Mouse (Mus musculus) ES-E14 (cell line): Measurements from ENCODE around the gene Arhgef40. TPM values are rescaled to one million over a fixed set of nuclear protein-coding genes. Genes with fewer than 3 reads are reported as not detected.

ENCODE experiments used
- DNase-seq: peaks from one replicate; pipeline ENCODE4 v3.0.0-alpha.2; 2013; ENCODE audit warnings: low read depth, low spot score
- H3K27ac ChIP-seq: 2 replicates; pipeline ENCODE4 v1.5.1; 2012; ENCODE audit warnings: low read depth, mild to moderate bottlenecking, low read length, moderate library complexity, mixed read lengths; ENCODE audit not compliant: poor library complexity, insufficient read depth, severe bottlenecking
- H3K36me3 ChIP-seq: 2 replicates; pipeline ENCODE4 v1.6.1; 2012; ENCODE audit warnings: mild to moderate bottlenecking, low read length, moderate library complexity, mixed read lengths; ENCODE audit not compliant: control insufficient read depth, poor library complexity, insufficient read depth, severe bottlenecking
- H3K4me1 ChIP-seq, 2 experiments: fragments of 150-350 bp in 1 of 2; sonication (generic) in 1 of 2; 2 replicates each; pipeline ENCODE4 v1.6.1; 2012; ENCODE audit warnings: low read length in 2 of 2, mild to moderate bottlenecking in 1 of 2, mixed read lengths in 1 of 2; ENCODE audit not compliant: control insufficient read depth in 2 of 2, insufficient read depth in 2 of 2, poor library complexity in 1 of 2
- H3K4me3 ChIP-seq, 2 experiments: fragments of 150-350 bp in 1 of 2; sonication (generic) in 1 of 2; 2 replicates each; pipeline ENCODE4 v1.5.1; 2012; ENCODE audit warnings: low read length in 2 of 2, low read depth in 1 of 2, mild to moderate bottlenecking in 1 of 2, mixed read lengths in 1 of 2; ENCODE audit not compliant: insufficient read depth in 1 of 2, poor library complexity in 1 of 2, severe bottlenecking in 1 of 2
- H3K9ac ChIP-seq: 2 replicates; pipeline ENCODE4 v1.6.1; 2012; ENCODE audit warnings: low read depth, mild to moderate bottlenecking, low read length, mixed read lengths; ENCODE audit not compliant: poor library complexity, insufficient read depth, severe bottlenecking
- H3K9me3 ChIP-seq: fragments of 150-350 bp; sonication (generic); 2 replicates; pipeline ENCODE4 v1.6.1; 2012; ENCODE audit warnings: low read depth, mild to moderate bottlenecking, low read length; ENCODE audit not compliant: control insufficient read depth, insufficient read depth
- CHD2 ChIP-seq: IDR thresholded peaks from 2 replicates; pipeline ENCODE4 v1.6.1; 2014; ENCODE audit warnings: mild to moderate bottlenecking, low read depth, low read length, inconsistent platforms
- HCFC1 ChIP-seq: IDR thresholded peaks from 2 replicates; pipeline ENCODE4 v1.6.1; 2012; ENCODE audit warnings: low read length, inconsistent platforms, borderline replicate concordance; ENCODE audit not compliant: insufficient read depth
- MAFK ChIP-seq: IDR thresholded peaks from 2 replicates; pipeline ENCODE4 v1.6.1; 2014; ENCODE audit warnings: mild to moderate bottlenecking, low read depth, low read length, inconsistent platforms; ENCODE audit not compliant: insufficient read depth
- ZC3H11A ChIP-seq: IDR thresholded peaks from 2 replicates; pipeline ENCODE4 v1.6.1; 2012; ENCODE audit warnings: low read depth, mild to moderate bottlenecking, inconsistent platforms, low read length, borderline replicate concordance
- ZNF384 ChIP-seq: IDR thresholded peaks from 2 replicates; pipeline ENCODE4 v1.6.1; 2012; ENCODE audit warnings: low read depth, low read length, inconsistent platforms
- in situ Hi-C, 2 experiments: fragments of 600-800 bp; cut with MboI; formaldehyde crosslinking; loops; one replicate each; pipeline ENCODE4 v1.15.1; 2025; ENCODE audit warnings: low sequenced_read_pairs in 2 of 2, inconsistent platforms in 1 of 2; ENCODE audit not compliant: unreplicated experiment in 2 of 2
- total RNA-seq: library from RNA; depleted of rRNA; stranded (reverse); fragments of 300-350 nt; gene quantifications from 2 replicates; pipeline ENCODE4 v1.2.3, GENCODE M21; 2012

Gene Arhgef40
- total RNA-seq, 1 experiment: 10.1 TPM

DNA sequence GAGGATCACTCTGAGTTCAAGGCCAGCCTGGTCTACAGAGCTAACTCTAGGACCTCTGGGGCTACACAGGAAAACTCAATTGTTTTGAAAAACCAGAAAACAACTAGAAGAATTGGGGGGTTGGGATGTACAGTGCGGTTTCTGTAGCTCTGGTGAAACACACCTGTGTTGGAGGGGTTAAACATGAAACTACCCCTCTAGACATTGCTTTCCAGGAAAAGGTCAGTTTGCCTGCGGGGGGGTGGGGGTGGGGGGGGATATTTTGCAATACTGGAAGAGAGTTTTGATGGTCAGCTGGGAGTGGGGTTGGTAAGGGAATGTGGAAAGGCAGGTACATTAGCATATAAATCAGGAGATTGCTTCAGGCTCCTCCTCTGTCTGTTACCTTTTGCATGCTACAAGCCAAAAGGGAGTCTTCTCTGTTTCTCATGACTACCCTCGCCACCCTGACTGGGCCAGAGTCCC is 37.8 kb downstream of the Arhgef40 start:
- Histone ChIP-seq H3K9me3 (no peaks in the 10 kb centered on the region), H3K4me1 (peaks cover 3 to 13% of the 10 kb centered on the region in 2 experiments; a peak in 2 of 4 replicates), H3K9ac (peak overlapping the region; percentile 66), H3K27ac (peak overlapping the region; percentile 99), H3K4me3 (peak overlapping the region; percentile 49 to 71), H3K36me3 (no peaks in the 10 kb centered on the region)
- in situ Hi-C loops: loop anchor here in 1 of 2 experiments (25.0 kb wide), 1 partner anchor 110 kb away; the partner anchor contains the start of genes Ndrg2, Rnase13 and Tppp2
- TF ChIP-seq ZNF384 (no peak), ZC3H11A (no peak), CHD2 (peak; percentile 36; the same call in 1 of the 2 replicates), MAFK (0 out of 2 replicates have a peak, but pooled peaks have one; percentile 2)
- DNase-seq: no peak

- Histone ChIP-seq H3K4me1 (peaks cover 3 to 13% of the 10 kb centered on the region in 2 experiments; a peak in 2 of 4 replicates), H3K4me3 (peak overlapping the region; percentile 71), H3K9ac (peak overlapping the region; percentile 92), H3K9me3 (no peaks in the 10 kb centered on the region), H3K27ac (peak overlapping the region; percentile 99), H3K36me3 (no peaks in the 10 kb centered on the region)
- in situ Hi-C loops: loop anchor here in 1 of 2 experiments (25.0 kb wide), 1 partner anchor 111 kb away; the partner anchor contains the start of genes Ndrg2, Rnase13 and Tppp2
- no peak for TF ChIP-seq ZNF384
- TF ChIP-seq CHD2: no peak; the same call in 1 of the 2 replicates
- TF ChIP-seq ZC3H11A: no peak; the same call in 1 of the 2 replicates
- no peak for TF ChIP-seq HCFC1
- TF ChIP-seq MAFK: no peak
- peak; percentile 95 for DNase-seq
Measured at GRCm38 (mm10) chr14:52022709-52023459, 38.4 kb downstream of the Arhgef40 start.

- peak overlapping the region in 1 of 2 experiments; percentile 71; a peak in 2 of 4 replicates for H3K4me3 ChIP-seq
Measured at GRCm38 (mm10) chr14:52024133-52024532, 39.6 kb downstream of the Arhgef40 start.

DNA sequence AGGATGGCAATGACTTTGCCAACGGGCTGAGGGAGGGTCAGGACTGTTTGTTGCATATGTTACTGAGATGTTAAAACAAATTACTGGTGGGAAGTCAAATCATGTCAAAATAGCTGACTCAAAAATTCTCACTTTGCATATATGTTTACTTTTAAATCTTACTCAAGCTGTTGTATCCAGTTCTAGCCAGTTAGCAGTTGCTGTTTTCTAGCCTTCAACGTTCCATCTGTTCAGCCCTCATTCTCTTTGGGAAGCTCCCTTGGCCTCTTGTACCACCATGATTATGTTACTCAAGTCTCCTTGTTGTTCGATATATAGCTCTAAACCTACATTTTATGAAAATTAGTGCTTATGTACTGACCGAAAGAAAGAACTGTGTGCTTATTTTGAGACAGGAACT is 41.8 kb downstream of the Arhgef40 start:
- no peaks in the 10 kb centered on the region for H3K9me3 ChIP-seq
- H3K27ac ChIP-seq: no peak overlapping the region
- H3K9ac ChIP-seq: no peak overlapping the region
- in situ Hi-C loops: no loop called here
- H3K4me1 ChIP-seq: peaks cover 3 to 10% of the 10 kb centered on the region in 2 experiments; a peak in 2 of 4 replicates
- no peak overlapping the region for H3K4me3 ChIP-seq
- TF ChIP-seq CHD2: no peak
- TF ChIP-seq MAFK: no peak
- no peak for TF ChIP-seq ZNF384
- no peak for TF ChIP-seq HCFC1
- no peak for TF ChIP-seq ZC3H11A
- DNase-seq: no peak
- H3K36me3 ChIP-seq: no peaks in the 10 kb centered on the region

More at GRCm38 (mm10) chr14:52024133-52024532, 39.6 kb downstream of the Arhgef40 start:
- in situ Hi-C loops: loop anchor here in 1 of 2 experiments (25.0 kb wide), 1 partner anchor 112 kb away; the partner anchor contains the start of genes Ndrg2, Rnase13 and Tppp2
- DNase-seq: no peak
- peaks cover 3 to 13% of the 10 kb centered on the region in 2 experiments; a peak in 2 of 4 replicates for H3K4me1 ChIP-seq
- H3K27ac ChIP-seq: peak overlapping the region; percentile 99; the same call in 1 of the 2 replicates
- TF ChIP-seq ZC3H11A (no peak), MAFK (no peak), CHD2 (no peak), ZNF384 (no peak), HCFC1 (no peak)
- no peak overlapping the region; the same call in 1 of the 2 replicates for H3K9ac ChIP-seq
- H3K9me3 ChIP-seq: no peaks in the 10 kb centered on the region
- no peaks in the 10 kb centered on the region for H3K36me3 ChIP-seq
